Mouse (Mus musculus): ENCODE data around the gene Olfr1211. TPM values are rescaled to one million over a fixed set of nuclear protein-coding genes. Genes with fewer than 3 reads are reported as not detected.

Gene Olfr1211
- polyA plus RNA-seq (2014; fragmentation: Nextera tagmentation; extraction: Ambion mirVana) = not detected in 2 replicates

GRCm38 (mm10) chr2:88938011-88938410 lies at the start of gene Olfr1211:
Olfr1211 (minus strand) TSS chr2:88938111.
- no peak for ATAC-seq (replicated peaks; ENCODE audit: low FRiP score)
- H3K4me2 ChIP-seq = no peak within 1 kb of the TSS
- no peaks in the 10 kb centered on the region for H3K36me3 ChIP-seq (ENCODE audit: control insufficient read depth, insufficient read depth, low read length)
- no peaks in the 10 kb centered on the region for H3K27me3 ChIP-seq (replicated peaks; ENCODE audit: control insufficient read depth, insufficient read depth, low read length)
- no peak within 1 kb of the TSS for H3K4me3 ChIP-seq (ENCODE audit: low read depth, low read length)
- H3K9ac ChIP-seq (ENCODE audit: low read depth, low read length) = no peak within 1 kb of the TSS
- H3K9me3 ChIP-seq (ENCODE audit: control insufficient read depth, low read length) = no peaks in the 10 kb centered on the region
- DNase-seq (ENCODE audit: low spot score) = no peak
- H3K27ac ChIP-seq (ENCODE audit: low read depth, low read length) = no peak within 1 kb of the TSS
- 83% methylated on average over 1 of the region's 1 CpGs for WGBS
- H3K4me1 ChIP-seq (replicated peaks; ENCODE audit: control insufficient read depth, insufficient read depth, low read length) = no peaks in the 10 kb centered on the region

GRCm38 (mm10) chr2:88980181-88980580 lies 42.3 kb upstream of the Olfr1211 start, which contains the start of gene Gm13762:
Gm13762 (minus strand) TSS chr2:88980281.
- no peak within 1 kb of the TSS for H3K27ac ChIP-seq (ENCODE audit: low read depth, low read length)
- no peak within 1 kb of the TSS for H3K4me3 ChIP-seq (ENCODE audit: low read depth, low read length)
- no peak for ATAC-seq (replicated peaks; ENCODE audit: low FRiP score)
- no peak within 1 kb of the TSS for H3K4me2 ChIP-seq
- H3K9ac ChIP-seq (ENCODE audit: low read depth, low read length) = no peak within 1 kb of the TSS
- 77% methylated on average over 1 of the region's 1 CpGs for WGBS
- H3K27me3 ChIP-seq (replicated peaks; ENCODE audit: control insufficient read depth, insufficient read depth, low read length) = no peaks in the 10 kb centered on the region
- H3K9me3 ChIP-seq (ENCODE audit: control insufficient read depth, low read length) = no peaks in the 10 kb centered on the region
- DNase-seq (ENCODE audit: low spot score) = no peak
- no peaks in the 10 kb centered on the region for H3K4me1 ChIP-seq (replicated peaks; ENCODE audit: control insufficient read depth, insufficient read depth, low read length)
- H3K36me3 ChIP-seq (ENCODE audit: control insufficient read depth, insufficient read depth, low read length) = no peaks in the 10 kb centered on the region

GRCm38 (mm10) chr2:88953669-88954068 lies 15.8 kb upstream of the Olfr1211 start, which contains the start of gene Olfr1212:
Olfr1212 (plus strand) TSS chr2:88953969.
- no peak for DNase-seq (ENCODE audit: low spot score)
- no peaks in the 10 kb centered on the region for H3K27me3 ChIP-seq (replicated peaks; ENCODE audit: control insufficient read depth, insufficient read depth, low read length)
- no peak for ATAC-seq (replicated peaks; ENCODE audit: low FRiP score)
- no peaks in the 10 kb centered on the region for H3K36me3 ChIP-seq (ENCODE audit: control insufficient read depth, insufficient read depth, low read length)
- H3K9ac ChIP-seq (ENCODE audit: low read depth, low read length) = no peak within 1 kb of the TSS
- H3K4me3 ChIP-seq (ENCODE audit: low read depth, low read length) = no peak within 1 kb of the TSS
- no peaks in the 10 kb centered on the region for H3K4me1 ChIP-seq (replicated peaks; ENCODE audit: control insufficient read depth, insufficient read depth, low read length)
- H3K4me2 ChIP-seq = no peak within 1 kb of the TSS
- no peak within 1 kb of the TSS for H3K27ac ChIP-seq (ENCODE audit: low read depth, low read length)
- H3K9me3 ChIP-seq (ENCODE audit: control insufficient read depth, low read length) = no peaks in the 10 kb centered on the region

- Histone ChIP-seq H3K4me2 (no peak within 1 kb of the TSS), H3K4me3 (ENCODE audit: low read depth, low read length) (no peak within 1 kb of the TSS), H3K4me1 (replicated peaks; ENCODE audit: control insufficient read depth, insufficient read depth, low read length) (no peaks in the 10 kb centered on the region), H3K27me3 (replicated peaks; ENCODE audit: control insufficient read depth, insufficient read depth, low read length) (no peaks in the 10 kb centered on the region), H3K9ac (ENCODE audit: low read depth, low read length) (no peak within 1 kb of the TSS), H3K9me3 (ENCODE audit: control insufficient read depth, low read length) (no peaks in the 10 kb centered on the region), H3K36me3 (ENCODE audit: control insufficient read depth, insufficient read depth, low read length) (no peaks in the 10 kb centered on the region), H3K27ac (ENCODE audit: low read depth, low read length) (no peak within 1 kb of the TSS)
- WGBS = 85% methylated on average over 3 of the region's 3 CpGs
- no peak for ATAC-seq (replicated peaks; ENCODE audit: low FRiP score)
- no peak for DNase-seq (ENCODE audit: low spot score)
Observed at GRCm38 (mm10) chr2:88915057-88915456, 22.9 kb downstream of the Olfr1211 start, which contains the start of gene Olfr1209. Olfr1209 (minus strand) TSS chr2:88915157.

GRCm38 (mm10) chr2:88902211-88902610 lies 35.7 kb downstream of the Olfr1211 start, which contains the start of gene Olfr1208:
Olfr1208 (minus strand) TSS chr2:88902311.
- no peak within 1 kb of the TSS for H3K4me2 ChIP-seq
- H3K9ac ChIP-seq (ENCODE audit: low read depth, low read length) = no peak within 1 kb of the TSS
- H3K27me3 ChIP-seq (replicated peaks; ENCODE audit: control insufficient read depth, insufficient read depth, low read length) = no peaks in the 10 kb centered on the region
- no peak within 1 kb of the TSS for H3K27ac ChIP-seq (ENCODE audit: low read depth, low read length)
- H3K4me1 ChIP-seq (replicated peaks; ENCODE audit: control insufficient read depth, insufficient read depth, low read length) = no peaks in the 10 kb centered on the region
- DNase-seq (ENCODE audit: low spot score) (no peak), ATAC-seq (replicated peaks; ENCODE audit: low FRiP score) (no peak)
- H3K36me3 ChIP-seq (ENCODE audit: control insufficient read depth, insufficient read depth, low read length) = no peaks in the 10 kb centered on the region
- H3K4me3 ChIP-seq (ENCODE audit: low read depth, low read length) = no peak within 1 kb of the TSS
- no peaks in the 10 kb centered on the region for H3K9me3 ChIP-seq (ENCODE audit: control insufficient read depth, low read length)

Other genes starting within 250 kb of the Olfr1211 start
- gene Olfr1195, start 248.9 kb downstream of the Olfr1211 start, polyA plus RNA-seq (2014; fragmentation: Nextera tagmentation; extraction: Ambion mirVana) = not detected in 2 replicates
- not detected in 2 replicates for gene Olfr1196, start 233.5 kb downstream of the Olfr1211 start, polyA plus RNA-seq (2014; fragmentation: Nextera tagmentation; extraction: Ambion mirVana)
- gene Olfr1197, start 205.7 kb downstream of the Olfr1211 start, polyA plus RNA-seq (2014; fragmentation: Nextera tagmentation; extraction: Ambion mirVana) = not detected in 2 replicates
- gene Olfr1198, start 186.7 kb downstream of the Olfr1211 start, polyA plus RNA-seq (2014; fragmentation: Nextera tagmentation; extraction: Ambion mirVana) = not detected in 2 replicates
- not detected in 2 replicates for gene Olfr1199, start 177.6 kb downstream of the Olfr1211 start, polyA plus RNA-seq (2014; fragmentation: Nextera tagmentation; extraction: Ambion mirVana)
- not detected in 2 replicates for gene Olfr1200, start 167.6 kb downstream of the Olfr1211 start, polyA plus RNA-seq (2014; fragmentation: Nextera tagmentation; extraction: Ambion mirVana)
- gene Olfr1201, start 145.1 kb downstream of the Olfr1211 start, polyA plus RNA-seq (2014; fragmentation: Nextera tagmentation; extraction: Ambion mirVana) = not detected in 2 replicates
- not detected in 2 replicates for gene Olfr1202, start 123.6 kb downstream of the Olfr1211 start, polyA plus RNA-seq (2014; fragmentation: Nextera tagmentation; extraction: Ambion mirVana)
- gene Olfr1205, start 108.4 kb downstream of the Olfr1211 start, polyA plus RNA-seq (2014; fragmentation: Nextera tagmentation; extraction: Ambion mirVana) = not detected in 2 replicates
- not detected in 2 replicates for gene Olfr1204, start 88.8 kb downstream of the Olfr1211 start, polyA plus RNA-seq (2014; fragmentation: Nextera tagmentation; extraction: Ambion mirVana)
- gene Olfr1206, start 74.9 kb downstream of the Olfr1211 start, polyA plus RNA-seq (2014; fragmentation: Nextera tagmentation; extraction: Ambion mirVana) = not detected in 2 replicates
- not detected in 2 replicates for gene Olfr1208, start 35.8 kb downstream of the Olfr1211 start, polyA plus RNA-seq (2014; fragmentation: Nextera tagmentation; extraction: Ambion mirVana)
- gene Olfr1209, start 23.0 kb downstream of the Olfr1211 start, polyA plus RNA-seq (2014; fragmentation: Nextera tagmentation; extraction: Ambion mirVana) = not detected in 2 replicates
- not detected in 2 replicates for gene Olfr1212, start 15.9 kb upstream of the Olfr1211 start, polyA plus RNA-seq (2014; fragmentation: Nextera tagmentation; extraction: Ambion mirVana)
- not detected in 2 replicates for gene Gm13762, start 42.2 kb upstream of the Olfr1211 start, polyA plus RNA-seq (2014; fragmentation: Nextera tagmentation; extraction: Ambion mirVana)
- gene Olfr1214, start 54.5 kb upstream of the Olfr1211 start, polyA plus RNA-seq (2014; fragmentation: Nextera tagmentation; extraction: Ambion mirVana) = not detected in 2 replicates
- not detected in 2 replicates for gene Olfr1215, start 68.9 kb upstream of the Olfr1211 start, polyA plus RNA-seq (2014; fragmentation: Nextera tagmentation; extraction: Ambion mirVana)
- not detected in 2 replicates for gene Olfr1216, start 80.2 kb upstream of the Olfr1211 start, polyA plus RNA-seq (2014; fragmentation: Nextera tagmentation; extraction: Ambion mirVana)
- not detected in 2 replicates for gene Olfr1217, start 94.0 kb upstream of the Olfr1211 start, polyA plus RNA-seq (2014; fragmentation: Nextera tagmentation; extraction: Ambion mirVana)
- not detected in 2 replicates for gene Olfr1218, start 123.1 kb upstream of the Olfr1211 start, polyA plus RNA-seq (2014; fragmentation: Nextera tagmentation; extraction: Ambion mirVana)
- not detected in 2 replicates for gene Olfr1219, start 145.4 kb upstream of the Olfr1211 start, polyA plus RNA-seq (2014; fragmentation: Nextera tagmentation; extraction: Ambion mirVana)
- not detected in 2 replicates for gene Olfr1220, start 168.7 kb upstream of the Olfr1211 start, polyA plus RNA-seq (2014; fragmentation: Nextera tagmentation; extraction: Ambion mirVana)
- not detected in 2 replicates for gene Olfr1221, start 179.2 kb upstream of the Olfr1211 start, polyA plus RNA-seq (2014; fragmentation: Nextera tagmentation; extraction: Ambion mirVana)
- not detected in 2 replicates for gene Olfr1222, start 194.9 kb upstream of the Olfr1211 start, polyA plus RNA-seq (2014; fragmentation: Nextera tagmentation; extraction: Ambion mirVana)
- not detected in 2 replicates for gene Olfr1223, start 213.4 kb upstream of the Olfr1211 start, polyA plus RNA-seq (2014; fragmentation: Nextera tagmentation; extraction: Ambion mirVana)
- not detected in 2 replicates for gene Olfr1224-ps1, start 226.0 kb upstream of the Olfr1211 start, polyA plus RNA-seq (2014; fragmentation: Nextera tagmentation; extraction: Ambion mirVana)
- gene Olfr1225, start 236.6 kb upstream of the Olfr1211 start, polyA plus RNA-seq (2014; fragmentation: Nextera tagmentation; extraction: Ambion mirVana) = not detected in 2 replicates